Mouse (Mus musculus) inflammation-experienced regulatory T-cells (primary cell): ENCODE measurements around the gene Sgo2b. TPM values are rescaled to one million over a fixed set of nuclear protein-coding genes. Genes with fewer than 3 reads are reported as not detected.

ENCODE experiments used
- polyA plus RNA-seq, 2 experiments: library from polyadenylated mRNA; unstranded; fragments of 100-300 nt; shearing (Covaris generic); gene quantifications; one replicate each; pipeline ENCODE4 v1.2.1; 2017

The Sgo2b gene
- under 1 TPM in 1 of 2 experiments, not detected in 1; 0.10 TPM for polyA plus RNA-seq

GRCm38 (mm10) chr8:63951626-63952377 is at the start of gene Sgo2b:
TSS of gene Sgo2b (minus strand) at chr8:63952248.

